Mouse (Mus musculus) telencephalon, adult 2 months (tissue): ENCODE results near the gene Gm20518.

ENCODE experiments used
- DNase-seq: peaks from one replicate; pipeline ENCODE4 v3.0.0-alpha.2; 2011; ENCODE audit warnings: low read depth, low spot score

The Gm20518 gene

GRCm38 (mm10) chr16:17806581-17807191 is 84.8 kb downstream of the Gm20518 start:
- no peak for DNase-seq

- no peak for DNase-seq
These were observed 86.5 kb downstream of the Gm20518 start for GRCm38 (mm10) chr16:17804982-17805381.

- DNase-seq, result no peak
These were observed 87.0 kb downstream of the Gm20518 start for GRCm38 (mm10) chr16:17804449-17804912.

- no peak for DNase-seq
These were observed 87.6 kb downstream of the Gm20518 start for GRCm38 (mm10) chr16:17803675-17804448.

GRCm38 (mm10) chr16:17802839-17803674 is 88.4 kb downstream of the Gm20518 start:
- no peak for DNase-seq

GRCm38 (mm10) chr16:17802456-17802838 is 89.0 kb downstream of the Gm20518 start:
- no peak for DNase-seq

- DNase-seq, result no peak
These were observed 89.6 kb downstream of the Gm20518 start for GRCm38 (mm10) chr16:17801777-17802455.

- DNase-seq, result no peak
These were observed 91.9 kb downstream of the Gm20518 start for GRCm38 (mm10) chr16:17799584-17799983.

GRCm38 (mm10) chr16:17798321-17799180 is 92.9 kb downstream of the Gm20518 start:
- DNase-seq, result no peak

- DNase-seq, result no peak
These were observed 93.6 kb downstream of the Gm20518 start for GRCm38 (mm10) chr16:17797812-17798311.

GRCm38 (mm10) chr16:17796971-17797811 is 94.3 kb downstream of the Gm20518 start, which contains the start of gene Scarf2:
Scarf2 (plus strand) TSS chr16:17797282.
- no peak for DNase-seq

- no peak for DNase-seq
These were observed 95.0 kb downstream of the Gm20518 start for GRCm38 (mm10) chr16:17796519-17796918.

GRCm38 (mm10) chr16:17795643-17796042 is 95.8 kb downstream of the Gm20518 start:
- no peak for DNase-seq

GRCm38 (mm10) chr16:17794047-17794446 is 97.4 kb downstream of the Gm20518 start:
- DNase-seq, result no peak

GRCm38 (mm10) chr16:17792728-17793127 is 98.7 kb downstream of the Gm20518 start:
- no peak for DNase-seq

GRCm38 (mm10) chr16:17785337-17785736 is 106.1 kb downstream of the Gm20518 start:
- DNase-seq, result no peak
